Mouse (Mus musculus) ES-E14 (cell line): ENCODE data around the gene Arntl.

Experiments
- CHD2 ChIP-seq: IDR thresholded peaks from 2 replicates; pipeline ENCODE4 v1.6.1; 2014; ENCODE audit warnings: mild to moderate bottlenecking, low read depth, low read length, inconsistent platforms
- HCFC1 ChIP-seq: IDR thresholded peaks from 2 replicates; pipeline ENCODE4 v1.6.1; 2012; ENCODE audit warnings: low read length, inconsistent platforms, borderline replicate concordance; ENCODE audit not compliant: insufficient read depth
- ZNF384 ChIP-seq: IDR thresholded peaks from 2 replicates; pipeline ENCODE4 v1.6.1; 2012; ENCODE audit warnings: low read depth, low read length, inconsistent platforms

GRCm38 (mm10) chr7:113253777-113254405, 46.6 kb downstream of the Arntl start:
- no peak for TF ChIP-seq ZNF384
- TF ChIP-seq CHD2 = no peak
- TF ChIP-seq HCFC1 = no peak
